ENCODE assay signal across 28 mouse cellular contexts in genomic region chr6:122883603-122884002, GRCm38 (mm10). TPM values are rescaled to one million over a fixed set of nuclear protein-coding genes. Genes with fewer than 3 reads are reported as not detected.
DNase-seq lines count a peak whose midpoint lies in the region; ATAC-seq and TF ChIP-seq lines count a peak whose summit lies in the region.
"Had no signal": no experiment of that assay in that cellular context is flagged by ENCODE, and none has a peak within 500 bp of the region (broad histone marks: within the 10 kb centered on the region; RNA-seq: fewer than 3 reads in every experiment).

No protein-coding gene starts in this region.

- no peak overlapping the region for H3K27ac ChIP-seq in intestine, embryonic 14.5 days (ENCODE audit: low read depth)
- no peak overlapping the region for H3K27ac ChIP-seq in intestine, embryonic 15.5 days
- no peak overlapping the region for H3K27ac ChIP-seq in liver, postnatal 0 days (ENCODE audit: low read depth)
- H3K27ac ChIP-seq: embryonic facial prominence, embryonic 13.5 days; embryonic facial prominence, embryonic 15.5 days; forebrain, embryonic 13.5 days; forebrain, embryonic 15.5 days had no signal

- no peak for TF ChIP-seq CTCF in liver, postnatal 0 days (IDR thresholded peaks at IDR 0.05; ENCODE audit: low read depth)

- TF ChIP-seq EP300 in liver, postnatal 0 days (IDR thresholded peaks at IDR 0.05; ENCODE audit: low read depth), result no peak

- no peak overlapping the region for H3K4me3 ChIP-seq in intestine, embryonic 14.5 days (ENCODE audit: low read depth, low read length)
- H3K4me3 ChIP-seq in intestine, embryonic 15.5 days (replicated peaks), result no peak overlapping the region
- no peak overlapping the region for H3K4me3 ChIP-seq in liver, postnatal 0 days (ENCODE audit: low read depth, low read length)
- H3K4me3 ChIP-seq: embryonic facial prominence, embryonic 13.5 days; embryonic facial prominence, embryonic 15.5 days; erythroblast, embryonic 14.5 days; forebrain, embryonic 13.5 days; forebrain, embryonic 15.5 days had no signal

- H3K36me3 ChIP-seq in intestine, embryonic 14.5 days (ENCODE audit: control insufficient read depth, insufficient read depth, low read length), result peaks cover 98% of the 10 kb centered on the region
- peaks cover 52% of the 10 kb centered on the region for H3K36me3 ChIP-seq in intestine, embryonic 15.5 days
- H3K36me3 ChIP-seq in liver, postnatal 0 days (replicated peaks; ENCODE audit: insufficient read depth, low read length), result peaks cover 83% of the 10 kb centered on the region

- WGBS in intestine, embryonic 14.5 days, result 94% methylated on average over 9 of the region's 9 CpGs
- 92% methylated on average over 9 of the region's 9 CpGs for WGBS in intestine, embryonic 15.5 days
- WGBS in liver, postnatal 0 days (ENCODE audit: insufficient replicate concordance), result 89% methylated on average over 9 of the region's 9 CpGs

- H3K4me1 ChIP-seq in intestine, embryonic 14.5 days (replicated peaks; ENCODE audit: control insufficient read depth, insufficient read depth, low read length), result no peaks in the 10 kb centered on the region
- no peaks in the 10 kb centered on the region for H3K4me1 ChIP-seq in intestine, embryonic 15.5 days (replicated peaks)
- peaks cover 6% of the 10 kb centered on the region; the same call in 1 of the 2 replicates for H3K4me1 ChIP-seq in liver, postnatal 0 days (ENCODE audit: insufficient read depth)
- H3K4me1 ChIP-seq: embryonic facial prominence, embryonic 13.5 days; embryonic facial prominence, embryonic 15.5 days; forebrain, embryonic 13.5 days; forebrain, embryonic 15.5 days had no signal

- H3K27me3 ChIP-seq in intestine, embryonic 14.5 days (replicated peaks; ENCODE audit: control insufficient read depth, insufficient read depth, low read length), result no peaks in the 10 kb centered on the region
- no peaks in the 10 kb centered on the region for H3K27me3 ChIP-seq in intestine, embryonic 15.5 days (replicated peaks)
- no peaks in the 10 kb centered on the region for H3K27me3 ChIP-seq in liver, postnatal 0 days (ENCODE audit: insufficient read depth, low read length)
- H3K27me3 ChIP-seq: CH12.LX; embryonic facial prominence, embryonic 13.5 days; embryonic facial prominence, embryonic 15.5 days; forebrain, embryonic 13.5 days; forebrain, embryonic 15.5 days; Patski had no signal

- DNase-seq in frontal cortex, adult 2 months (ENCODE audit: extremely low spot score in 1 of 2, low spot score in 1 of 2), result no peak
- DNase-seq in intestine, embryonic 14.5 days (ENCODE audit: low spot score), result peak; percentile 23
- peak; percentile 11 for DNase-seq in liver, postnatal 0 days
- DNase-seq in liver, result no peak
- DNase-seq in fat pad, adult 2 months (ENCODE audit: extremely low read depth, low read depth, low spot score), result peak; percentile 52
- no peak for DNase-seq in cerebellum, adult 9-11 months
- DNase-seq: adrenal gland, adult 8-10 months; adrenal gland, postnatal 14 days; adrenal gland, postnatal 36 days; B cell, adult 2 months; cerebellum, adult 11-12 months; cerebellum, adult 2 months; cerebellum, adult 9-10 months; cerebellum, postnatal 14 days; cerebellum, postnatal 36 days; embryo, embryonic 11 days had no signal

- 0 out of 2 replicates have a peak, but pooled peaks have one; percentile 44 for ATAC-seq in frontal cortex, adult (ENCODE audit: low TSS enrichment)
- no peak for ATAC-seq in intestine, embryonic 14.5 days (replicated peaks; ENCODE audit: low FRiP score, low TSS enrichment, low read depth)
- no peak for ATAC-seq in intestine, embryonic 15.5 days
- ATAC-seq in liver, postnatal 0 days, result no peak
- ATAC-seq: activated CD4-positive, CD25-positive, alpha-beta regulatory T cell, adult 4 months; CD4-positive, CD25-positive, alpha-beta regulatory T cell, adult 4 months; forebrain, embryonic 13.5 days; forebrain, embryonic 15.5 days; Patski had no signal

- H3K4me2 ChIP-seq in intestine, embryonic 14.5 days (ENCODE audit: low read length), result no peak overlapping the region
- no peak overlapping the region for H3K4me2 ChIP-seq in intestine, embryonic 15.5 days (replicated peaks)
- H3K4me2 ChIP-seq in liver, postnatal 0 days (ENCODE audit: low read depth, low read length), result no peak overlapping the region
- H3K4me2 ChIP-seq: embryonic facial prominence, embryonic 13.5 days; embryonic facial prominence, embryonic 15.5 days; forebrain, embryonic 13.5 days; forebrain, embryonic 15.5 days had no signal

- H3K9me3 ChIP-seq in intestine, embryonic 14.5 days (ENCODE audit: control insufficient read depth, low read length), result no peaks in the 10 kb centered on the region
- H3K9me3 ChIP-seq in intestine, embryonic 15.5 days, result no peaks in the 10 kb centered on the region
- H3K9me3 ChIP-seq in liver, postnatal 0 days (ENCODE audit: low read length), result no peaks in the 10 kb centered on the region
- H3K9me3 ChIP-seq: embryonic facial prominence, embryonic 13.5 days; embryonic facial prominence, embryonic 15.5 days; forebrain, embryonic 13.5 days; forebrain, embryonic 15.5 days; G1E had no signal

- no peak overlapping the region for H3K9ac ChIP-seq in intestine, embryonic 14.5 days (ENCODE audit: low read length)
- H3K9ac ChIP-seq in intestine, embryonic 15.5 days, result no peak overlapping the region
- H3K9ac ChIP-seq in liver, postnatal 0 days (replicated peaks), result no peak overlapping the region
- H3K9ac ChIP-seq: embryonic facial prominence, embryonic 13.5 days; embryonic facial prominence, embryonic 15.5 days; forebrain, embryonic 13.5 days; forebrain, embryonic 15.5 days had no signal

RNA-seq across cellular contexts. Expression of gene Necap1, which starts 9.3 kb away (rescaled TPM):
- polyA plus RNA-seq in frontal cortex, adult 2 months (2012; rRNA removed), result 134 and 142 TPM in 2 replicates
- 50.2 and 55.1 TPM in 2 replicates for polyA plus RNA-seq in intestine, embryonic 14.5 days (2014; fragmentation: Nextera tagmentation; extraction: Ambion mirVana)
- polyA plus RNA-seq in intestine, embryonic 15.5 days (2015; fragmentation: Nextera tagmentation; extraction: Ambion mirVana), result 56.3 and 59.8 TPM in 2 replicates
- polyA plus RNA-seq in liver, postnatal 0 days (2015; fragmentation: Nextera tagmentation; extraction: Ambion mirVana), result 18.5 and 19.6 TPM in 2 replicates

RNA-seq across cellular contexts. Expression of gene C3ar1, which starts 27.6 kb away (rescaled TPM):
- 1.0 and 1.6 TPM in 2 replicates for polyA plus RNA-seq in frontal cortex, adult 2 months (2012; rRNA removed)
- 1.8 and 1.9 TPM in 2 replicates for polyA plus RNA-seq in intestine, embryonic 14.5 days (2014; fragmentation: Nextera tagmentation; extraction: Ambion mirVana)
- 2.5 TPM in 2 replicates for polyA plus RNA-seq in intestine, embryonic 15.5 days (2015; fragmentation: Nextera tagmentation; extraction: Ambion mirVana)
- polyA plus RNA-seq in liver, postnatal 0 days (2015; fragmentation: Nextera tagmentation; extraction: Ambion mirVana), result 1.8 and 2.1 TPM in 2 replicates
- polyA plus RNA-seq: erythroblast, embryonic 14.5 days; G1E; Patski had no signal

RNA-seq across cellular contexts. Expression of gene Clec4a1, which starts 38.0 kb away (rescaled TPM):
- polyA plus RNA-seq in frontal cortex, adult 2 months (2012; rRNA removed), result 0.38 and 0.52 TPM in 2 replicates
- 3.6 and 3.9 TPM in 2 replicates for polyA plus RNA-seq in intestine, embryonic 14.5 days (2014; fragmentation: Nextera tagmentation; extraction: Ambion mirVana)
- 3.9 and 4.3 TPM in 2 replicates for polyA plus RNA-seq in intestine, embryonic 15.5 days (2015; fragmentation: Nextera tagmentation; extraction: Ambion mirVana)
- 6.4 TPM in 2 replicates for polyA plus RNA-seq in liver, postnatal 0 days (2015; fragmentation: Nextera tagmentation; extraction: Ambion mirVana)
- polyA plus RNA-seq: erythroblast, embryonic 14.5 days; G1E had no signal

Comparison
In these comparisons a context has a peak if more than half of its experiments do, and no peak if none do; other contexts are left out.
1. DNase-seq: peak in intestine, embryonic 14.5 days (single experiment), liver, postnatal 0 days (single experiment) and fat pad, adult 2 months (single experiment); none in frontal cortex, adult 2 months (0 of 2), liver (single experiment) and cerebellum, adult 9-11 months (single experiment).